Mouse (Mus musculus) large intestine, adult 2 months (tissue): ENCODE data around the gene Gm27027. TPM values are rescaled to one million over a fixed set of nuclear protein-coding genes. Genes with fewer than 3 reads are reported as not detected.

Source experiments
- DNase-seq: peaks from one replicate; pipeline ENCODE4 v3.0.0-alpha.2; 2012; ENCODE audit warnings: low read depth, low spot score
- WGBS: fragments of 180-500 bp; shearing (Covaris S2); methylation state at CpG from one replicate; pipeline ENCODE4 v1.1.7; 2018; 5-methylcytosine and 5-hydroxymethylcytosine counted together
- polyA plus RNA-seq: library from polyadenylated mRNA; depleted of rRNA; stranded (reverse); fragments of >200 nt; gene quantifications from 2 replicates; pipeline ENCODE4 v1.2.3, GENCODE M21; 2012

The Gm27027 gene
- polyA plus RNA-seq, 1 experiment, result not detected

- no peak for DNase-seq
- 69% methylated on average over 7 of the region's 7 CpGs for WGBS
These were observed 16.7 kb downstream of the Gm27027 start for GRCm38 (mm10) chr2:93979249-93980120.

- WGBS, result 3% methylated on average over 37 of the region's 37 CpGs
- DNase-seq, result no peak
These were observed 19.5 kb downstream of the Gm27027 start for GRCm38 (mm10) chr2:93976436-93977252.

- WGBS, result 39% methylated on average over 21 of the region's 21 CpGs
- no peak for DNase-seq
These were observed 20.4 kb downstream of the Gm27027 start for GRCm38 (mm10) chr2:93975526-93976435.

- no peak for DNase-seq
- 56% methylated on average over 7 of the region's 7 CpGs for whole genome bisulfite sequencing
These were observed 21.1 kb downstream of the Gm27027 start for GRCm38 (mm10) chr2:93975041-93975440.

GRCm38 (mm10) chr2:93971647-93972046, 24.5 kb downstream of the Gm27027 start:
- DNase-seq, result no peak
- WGBS, result 63% methylated on average over 3 of the region's 3 CpGs

GRCm38 (mm10) chr2:93964494-93965160, 31.5 kb downstream of the Gm27027 start:
- 51% methylated on average over 7 of the region's 7 CpGs for WGBS
- DNase-seq, result no peak

GRCm38 (mm10) chr2:93963802-93964201, 32.4 kb downstream of the Gm27027 start:
- WGBS, result 77% methylated on average over 1 of the region's 1 CpGs
- DNase-seq, result no peak

- no peak for DNase-seq
- WGBS, result 56% methylated on average over 8 of the region's 8 CpGs
These were observed 34.4 kb downstream of the Gm27027 start for GRCm38 (mm10) chr2:93961716-93962115.

GRCm38 (mm10) chr2:93959346-93959745, 36.8 kb downstream of the Gm27027 start:
- no peak for DNase-seq
- 73% methylated on average over 8 of the region's 8 CpGs for WGBS

- no peak for DNase-seq
- 62% methylated on average over 3 of the region's 3 CpGs for WGBS
These were observed 37.9 kb downstream of the Gm27027 start for GRCm38 (mm10) chr2:93958216-93958615.

- DNase-seq, result no peak
- 66% methylated on average over 8 of the region's 8 CpGs for WGBS
These were observed 38.4 kb downstream of the Gm27027 start for GRCm38 (mm10) chr2:93957785-93958175.

GRCm38 (mm10) chr2:93956908-93957784, 39.0 kb downstream of the Gm27027 start, which contains the start of gene Gm13889:
Gene Gm13889 (minus strand): TSS chr2:93957201.
- 7% methylated on average over 59 of the region's 62 CpGs for WGBS
- no peak for DNase-seq

- no peak for DNase-seq
- 1% methylated on average over 44 of the region's 44 CpGs for WGBS
These were observed 39.8 kb downstream of the Gm27027 start for GRCm38 (mm10) chr2:93956331-93956801.

GRCm38 (mm10) chr2:93955886-93956285, 40.3 kb downstream of the Gm27027 start:
- WGBS, result 2% methylated on average over 31 of the region's 31 CpGs
- DNase-seq, result no peak

- 2% methylated on average over 32 of the region's 32 CpGs for WGBS
- DNase-seq, result no peak
These were observed 41.2 kb downstream of the Gm27027 start for GRCm38 (mm10) chr2:93954781-93955578.

- DNase-seq, result no peak
- WGBS, result 69% methylated on average over 9 of the region's 9 CpGs
These were observed 42.4 kb downstream of the Gm27027 start for GRCm38 (mm10) chr2:93953726-93954125.

- 68% methylated on average over 5 of the region's 5 CpGs for whole genome bisulfite sequencing
- no peak for DNase-seq
These were observed 49.2 kb downstream of the Gm27027 start for GRCm38 (mm10) chr2:93946976-93947375.
